Mouse (Mus musculus) C2C12 (cell line): ENCODE data around the gene Ptpn3. TPM values are rescaled to one million over a fixed set of nuclear protein-coding genes. Genes with fewer than 3 reads are reported as not detected.

ENCODE experiments used
- H3K27me3 ChIP-seq: one replicate; pipeline ENCODE4 v1.6.1; 2011; ENCODE audit not compliant: control insufficient read depth, insufficient read depth, insufficient read length
- H3K36me3 ChIP-seq: one replicate; pipeline ENCODE4 v1.6.1; 2011; ENCODE audit not compliant: control insufficient read depth, insufficient read depth
- H3K4me3 ChIP-seq: one replicate; pipeline ENCODE4 v1.5.1; 2011; ENCODE audit warnings: mild to moderate bottlenecking, control low read depth; ENCODE audit not compliant: poor library complexity, insufficient read depth, severe bottlenecking
- H3K79me2 ChIP-seq: one replicate; pipeline ENCODE4 v1.6.1; 2011; ENCODE audit not compliant: control insufficient read depth, insufficient read depth
- H3K79me3 ChIP-seq: one replicate; pipeline ENCODE4 v1.6.1; 2011; ENCODE audit warnings: low read depth, control low read depth
- H3ac ChIP-seq: one replicate; pipeline ENCODE3; 2011; ENCODE audit warnings: low read depth; ENCODE audit not compliant: control insufficient read depth, insufficient read length
- CEBPB ChIP-seq: IDR thresholded peaks from one replicate; pipeline ENCODE4 v1.6.1; 2011; ENCODE audit warnings: low read depth, mild to moderate bottlenecking, control low read depth, moderate library complexity
- CTCF ChIP-seq: IDR thresholded peaks from one replicate; pipeline ENCODE4 v1.5.1; 2011; ENCODE audit not compliant: control insufficient read depth, insufficient read depth, insufficient read length
- FOSL1 ChIP-seq: IDR thresholded peaks from one replicate; pipeline ENCODE4 v1.8.0; 2011; ENCODE audit warnings: mild to moderate bottlenecking, low read length; ENCODE audit not compliant: poor library complexity, insufficient read depth, severe bottlenecking
- MAX ChIP-seq: IDR thresholded peaks from one replicate; pipeline ENCODE4 v1.6.1; 2011; ENCODE audit warnings: mild to moderate bottlenecking, control low read depth
- MYOD1 ChIP-seq: IDR thresholded peaks from one replicate; pipeline ENCODE4 v1.6.1; 2011; ENCODE audit warnings: low read depth; ENCODE audit not compliant: control insufficient read depth, insufficient read length
- MYOG ChIP-seq: IDR thresholded peaks from one replicate; pipeline ENCODE4 v1.6.1; 2011; ENCODE audit not compliant: control insufficient read depth, insufficient read length; ENCODE audit errors: extremely low read depth
- USF1 ChIP-seq: IDR thresholded peaks from one replicate; pipeline ENCODE4 v1.6.1; 2011; ENCODE audit warnings: low read depth, mild to moderate bottlenecking, control low read depth, moderate library complexity
- polyA plus RNA-seq: library from polyadenylated mRNA; unstranded; fragments of >200 nt; fragmentation: generic; extraction: Trizol; gene quantifications from one replicate; pipeline ENCODE4 v1.2.1, GENCODE M21; 2012; ENCODE audit warnings: missing spikeins

Ptpn3 gene
- polyA plus RNA-seq, 1 experiment = 3.1 TPM

- TF ChIP-seq FOSL1 (no peak), MAX (no peak), USF1 (no peak), MYOD1 (no peak), CEBPB (no peak), CTCF (no peak), MYOG (no peak)
- no peak overlapping the region for H3K4me3 ChIP-seq
- H3K79me2 ChIP-seq = no peaks in the 10 kb centered on the region
- no peaks in the 10 kb centered on the region for H3K79me3 ChIP-seq
- no peaks in the 10 kb centered on the region for H3K27me3 ChIP-seq
- H3K36me3 ChIP-seq = no peaks in the 10 kb centered on the region
- no peak overlapping the region for H3ac ChIP-seq
Observed at GRCm38 (mm10) chr4:57240934-57241333, 60.7 kb downstream of the Ptpn3 start.

GRCm38 (mm10) chr4:57240100-57240499 lies 61.5 kb downstream of the Ptpn3 start:
- Histone ChIP-seq H3K79me3 (no peaks in the 10 kb centered on the region), H3ac (no peak overlapping the region), H3K4me3 (no peak overlapping the region), H3K27me3 (no peaks in the 10 kb centered on the region), H3K36me3 (no peaks in the 10 kb centered on the region), H3K79me2 (no peaks in the 10 kb centered on the region)
- TF ChIP-seq CEBPB (no peak), FOSL1 (no peak), MYOD1 (no peak), CTCF (no peak), MAX (no peak), USF1 (no peak), MYOG (no peak)

DNA sequence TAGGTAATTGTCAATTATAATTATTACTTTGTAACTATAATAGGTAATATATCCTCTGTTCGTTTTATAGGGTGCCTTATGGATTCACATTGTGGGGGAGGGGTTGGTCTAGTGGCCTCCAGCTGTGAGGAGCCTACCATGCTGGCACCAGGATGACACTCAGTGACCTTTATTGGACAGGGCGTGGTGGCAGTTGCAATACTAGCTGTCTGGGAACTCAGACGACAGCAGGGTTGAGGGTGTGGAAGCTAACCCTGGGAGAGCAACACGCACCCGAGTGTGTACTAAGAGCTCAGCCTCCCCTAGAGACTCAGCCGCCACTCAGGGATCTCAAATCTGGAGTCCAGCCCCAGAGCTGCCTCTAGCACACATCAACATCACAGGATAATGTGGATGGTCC lies 62.5 kb downstream of the Ptpn3 start:
- Histone ChIP-seq H3K36me3 (no peaks in the 10 kb centered on the region), H3K79me3 (no peaks in the 10 kb centered on the region), H3K27me3 (no peaks in the 10 kb centered on the region), H3K4me3 (no peak overlapping the region), H3K79me2 (no peaks in the 10 kb centered on the region), H3ac (no peak overlapping the region)
- TF ChIP-seq CEBPB (no peak), MAX (no peak), FOSL1 (no peak), CTCF (no peak), USF1 (no peak), MYOD1 (no peak), MYOG (no peak)

DNA sequence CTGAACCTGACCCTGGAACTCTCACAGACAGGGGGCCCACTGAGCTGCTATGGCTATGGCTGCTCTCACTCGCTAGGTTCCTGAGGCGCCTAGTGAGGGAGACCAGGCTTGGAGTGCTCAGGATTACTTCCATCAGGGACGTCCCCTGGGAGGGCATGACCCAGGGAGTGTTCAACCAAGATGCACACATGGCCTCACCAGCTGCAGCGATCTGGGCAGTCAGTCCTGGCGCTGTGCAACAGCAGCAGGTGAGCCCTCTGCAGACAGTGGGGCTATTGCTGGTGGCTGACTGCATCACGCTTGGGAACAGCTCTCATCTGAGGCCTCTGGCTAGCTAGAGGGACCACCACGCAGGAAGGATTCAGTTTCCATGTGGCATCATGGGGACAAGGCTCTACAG lies 63.5 kb downstream of the Ptpn3 start:
- H3K27me3 ChIP-seq = no peaks in the 10 kb centered on the region
- no peaks in the 10 kb centered on the region for H3K36me3 ChIP-seq
- H3K4me3 ChIP-seq = no peak overlapping the region
- no peak overlapping the region for H3ac ChIP-seq
- H3K79me2 ChIP-seq = no peaks in the 10 kb centered on the region
- TF ChIP-seq MYOG (no peak), CTCF (no peak), USF1 (no peak), MAX (no peak), MYOD1 (no peak), FOSL1 (no peak), CEBPB (no peak)
- no peaks in the 10 kb centered on the region for H3K79me3 ChIP-seq

GRCm38 (mm10) chr4:57236513-57236912 lies 65.1 kb downstream of the Ptpn3 start:
- H3ac ChIP-seq = no peak overlapping the region
- H3K27me3 ChIP-seq = no peaks in the 10 kb centered on the region
- H3K79me3 ChIP-seq = no peaks in the 10 kb centered on the region
- no peak overlapping the region for H3K4me3 ChIP-seq
- no peaks in the 10 kb centered on the region for H3K36me3 ChIP-seq
- H3K79me2 ChIP-seq = no peaks in the 10 kb centered on the region
- TF ChIP-seq MYOD1 = no peak
- no peak for TF ChIP-seq MYOG
- no peak for TF ChIP-seq CEBPB
- no peak for TF ChIP-seq FOSL1
- no peak for TF ChIP-seq CTCF
- no peak for TF ChIP-seq MAX
- TF ChIP-seq USF1 = no peak

DNA sequence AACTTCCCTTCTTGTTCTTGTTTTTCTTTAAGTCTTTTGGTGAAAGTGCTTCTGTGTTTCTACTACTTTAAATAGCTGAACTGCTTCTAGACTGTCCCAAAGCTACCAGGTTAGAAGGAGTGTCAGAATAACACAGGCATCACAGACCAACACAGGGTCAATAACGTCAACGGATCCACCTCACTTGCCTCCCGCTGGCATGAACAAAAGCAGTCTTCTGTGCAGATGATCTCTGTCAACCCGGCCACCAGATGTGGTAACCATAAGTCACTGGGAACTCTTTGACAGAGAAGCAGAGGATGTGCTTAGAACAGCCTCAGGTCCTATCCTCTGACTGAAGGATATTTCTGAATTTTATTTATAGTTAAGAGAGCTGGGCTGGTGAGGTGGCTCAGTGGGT lies 65.9 kb downstream of the Ptpn3 start:
- no peak overlapping the region for H3ac ChIP-seq
- TF ChIP-seq FOSL1 (no peak), MYOD1 (no peak), CTCF (no peak), USF1 (no peak), MAX (no peak), CEBPB (no peak), MYOG (no peak)
- no peaks in the 10 kb centered on the region for H3K36me3 ChIP-seq
- no peaks in the 10 kb centered on the region for H3K79me2 ChIP-seq
- no peaks in the 10 kb centered on the region for H3K27me3 ChIP-seq
- H3K4me3 ChIP-seq = no peak overlapping the region
- no peaks in the 10 kb centered on the region for H3K79me3 ChIP-seq
